Mouse (Mus musculus) midbrain, embryonic 12.5 days (tissue): ENCODE data around the gene Napsa. TPM values are rescaled to one million over a fixed set of nuclear protein-coding genes. Genes with fewer than 3 reads are reported as not detected.

Experiments used
- ATAC-seq: fragments of 200-750 bp; cut with Nextera tagmentation; 2 replicates; pipeline ENCODE4 v1.8.0; 2017; ENCODE audit warnings: low read depth, moderate TSS enrichment, moderate library complexity; ENCODE audit not compliant: low FRiP score
- H3K27ac ChIP-seq: fragments of 300-500 bp; sonication (generic); replicated peaks from 2 replicates; pipeline ENCODE4 v1.5.1; 2016; ENCODE audit warnings: mild to moderate bottlenecking
- H3K27me3 ChIP-seq: fragments of 300-500 bp; sonication (generic); 2 replicates; pipeline ENCODE4 v1.6.1; 2016; ENCODE audit warnings: mild to moderate bottlenecking
- H3K36me3 ChIP-seq: fragments of 300-500 bp; sonication (generic); 2 replicates; pipeline ENCODE4 v1.6.1; 2016
- H3K4me1 ChIP-seq: fragments of 300-500 bp; sonication (generic); 2 replicates; pipeline ENCODE4 v1.6.1; 2016
- H3K4me2 ChIP-seq: fragments of 300-500 bp; sonication (generic); replicated peaks from 2 replicates; pipeline ENCODE4 v1.6.1; 2016; ENCODE audit warnings: mild to moderate bottlenecking, moderate library complexity
- H3K4me3 ChIP-seq: fragments of 300-500 bp; sonication (generic); 2 replicates; pipeline ENCODE4 v1.5.1; 2016; ENCODE audit warnings: mild to moderate bottlenecking
- H3K9ac ChIP-seq: fragments of 300-500 bp; sonication (generic); replicated peaks from 2 replicates; pipeline ENCODE4 v1.6.1; 2016; ENCODE audit warnings: mild to moderate bottlenecking, moderate library complexity
- H3K9me3 ChIP-seq: fragments of 300-500 bp; sonication (generic); 2 replicates; pipeline ENCODE4 v1.6.1; 2016; ENCODE audit warnings: mild to moderate bottlenecking
- WGBS: fragments of 180-500 bp; shearing (Covaris S2); methylation state at CpG from one replicate; pipeline ENCODE4 v1.1.7; 2016; 5-methylcytosine and 5-hydroxymethylcytosine counted together
- microRNA-seq: library from miRNA; unstranded; fragments of <30 nt; microRNA quantifications from one replicate; pipeline ENCODE4, GENCODE M21; 2017
- polyA plus RNA-seq: library from polyadenylated mRNA; unstranded; fragments of >200 nt; fragmentation: Nextera tagmentation; extraction: Ambion mirVana; gene quantifications from 2 replicates; pipeline ENCODE4 v1.2.1, GENCODE M21; 2016

Gene Napsa
- polyA plus RNA-seq, 1 experiment from 2014 or later = 0.45 TPM

- Histone ChIP-seq H3K36me3 (no peaks in the 10 kb centered on the region), H3K27ac (no peak overlapping the region), H3K9ac (no peak overlapping the region), H3K4me3 (no peak overlapping the region), H3K9me3 (no peaks in the 10 kb centered on the region), H3K4me2 (no peak overlapping the region), H3K4me1 (no peaks in the 10 kb centered on the region; the same call in 1 of the 2 replicates), H3K27me3 (peaks cover 11% of the 10 kb centered on the region; the same call in 1 of the 2 replicates)
- 79% methylated on average over 3 of the region's 3 CpGs for WGBS
- no peak for ATAC-seq
Observed at GRCm38 (mm10) chr7:44624543-44624826, 52.3 kb downstream of the Napsa start.

- no peak for ATAC-seq
- Histone ChIP-seq H3K4me2 (no peak overlapping the region), H3K9me3 (no peaks in the 10 kb centered on the region), H3K4me3 (no peak overlapping the region), H3K36me3 (no peaks in the 10 kb centered on the region), H3K4me1 (no peaks in the 10 kb centered on the region; the same call in 1 of the 2 replicates), H3K27ac (no peak overlapping the region), H3K27me3 (peaks cover 14% of the 10 kb centered on the region), H3K9ac (no peak overlapping the region)
- 72% methylated on average over 14 of the region's 14 CpGs for WGBS
Observed at GRCm38 (mm10) chr7:44624828-44625227, 52.6 kb downstream of the Napsa start.

GRCm38 (mm10) chr7:44625241-44626067 is 53.3 kb downstream of the Napsa start:
- ATAC-seq = no peak
- Histone ChIP-seq H3K9me3 (no peaks in the 10 kb centered on the region), H3K4me2 (no peak overlapping the region), H3K4me1 (no peaks in the 10 kb centered on the region; the same call in 1 of the 2 replicates), H3K27me3 (peaks cover 15% of the 10 kb centered on the region), H3K36me3 (no peaks in the 10 kb centered on the region), H3K4me3 (no peak overlapping the region), H3K27ac (no peak overlapping the region), H3K9ac (no peak overlapping the region)
- whole genome bisulfite sequencing = 88% methylated on average over 13 of the region's 13 CpGs

GRCm38 (mm10) chr7:44626068-44626385 is 53.8 kb downstream of the Napsa start:
- 39% methylated on average over 1 of the region's 1 CpGs for WGBS
- Histone ChIP-seq H3K4me1 (no peaks in the 10 kb centered on the region; the same call in 1 of the 2 replicates), H3K36me3 (no peaks in the 10 kb centered on the region), H3K27ac (no peak overlapping the region), H3K9ac (no peak overlapping the region), H3K27me3 (peaks cover 15% of the 10 kb centered on the region), H3K4me2 (no peak overlapping the region), H3K4me3 (no peak overlapping the region), H3K9me3 (no peaks in the 10 kb centered on the region)
- ATAC-seq = no peak

- no peaks in the 10 kb centered on the region for H3K36me3 ChIP-seq
- no peaks in the 10 kb centered on the region; the same call in 1 of the 2 replicates for H3K4me1 ChIP-seq
- no peak overlapping the region for H3K4me2 ChIP-seq
- H3K4me3 ChIP-seq = no peak overlapping the region
- no peaks in the 10 kb centered on the region for H3K9me3 ChIP-seq
- peaks cover 15% of the 10 kb centered on the region for H3K27me3 ChIP-seq
- H3K27ac ChIP-seq = no peak overlapping the region
- no peak for ATAC-seq
- no peak overlapping the region for H3K9ac ChIP-seq
- 80% methylated on average over 12 of the region's 13 CpGs for WGBS
Observed at GRCm38 (mm10) chr7:44626966-44627365, 54.8 kb downstream of the Napsa start.

- Histone ChIP-seq H3K9me3 (no peaks in the 10 kb centered on the region), H3K27me3 (peaks cover 18% of the 10 kb centered on the region), H3K4me1 (no peaks in the 10 kb centered on the region; the same call in 1 of the 2 replicates), H3K9ac (no peak overlapping the region), H3K36me3 (no peaks in the 10 kb centered on the region), H3K4me2 (no peak overlapping the region), H3K27ac (no peak overlapping the region), H3K4me3 (no peak overlapping the region)
- no peak for ATAC-seq
- WGBS = 83% methylated on average over 15 of the region's 15 CpGs
Observed at GRCm38 (mm10) chr7:44628402-44629034, 56.3 kb downstream of the Napsa start.

- Histone ChIP-seq H3K27ac (no peak overlapping the region), H3K9ac (no peak overlapping the region), H3K36me3 (no peaks in the 10 kb centered on the region), H3K4me3 (no peak overlapping the region), H3K4me2 (no peak overlapping the region), H3K4me1 (no peaks in the 10 kb centered on the region), H3K27me3 (peaks cover 25% of the 10 kb centered on the region), H3K9me3 (no peaks in the 10 kb centered on the region)
- WGBS = 80% methylated on average over 13 of the region's 13 CpGs
- no peak for ATAC-seq
Observed at GRCm38 (mm10) chr7:44630437-44630836, 58.3 kb downstream of the Napsa start.

- Histone ChIP-seq H3K9me3 (no peaks in the 10 kb centered on the region), H3K27ac (no peak overlapping the region), H3K36me3 (no peaks in the 10 kb centered on the region), H3K9ac (no peak overlapping the region), H3K27me3 (peaks cover 38% of the 10 kb centered on the region), H3K4me3 (no peak overlapping the region), H3K4me2 (no peak overlapping the region), H3K4me1 (no peaks in the 10 kb centered on the region)
- WGBS = 31% methylated on average over 13 of the region's 13 CpGs
- ATAC-seq = no peak
Observed at GRCm38 (mm10) chr7:44632676-44633075, 60.5 kb downstream of the Napsa start.

GRCm38 (mm10) chr7:44633407-44633806 is 61.2 kb downstream of the Napsa start:
- Histone ChIP-seq H3K9ac (no peak overlapping the region), H3K4me3 (no peak overlapping the region), H3K9me3 (no peaks in the 10 kb centered on the region), H3K36me3 (no peaks in the 10 kb centered on the region), H3K27ac (no peak overlapping the region), H3K4me2 (no peak overlapping the region), H3K27me3 (peaks cover 46% of the 10 kb centered on the region), H3K4me1 (0 out of 2 replicates have a peak, but pooled peaks cover under 1% of the 10 kb centered on the region)
- 21% methylated on average over 15 of the region's 15 CpGs for WGBS
- no peak for ATAC-seq

Small RNA genes within 50 kb of the gene (microRNA-seq; reads per million reads assigned to microRNA genes)
- gene Mir7053 = not detected

Other genes with a start within 250 kb of the Napsa start
- 5.4 and 6.4 TPM in 2 replicates for gene Syt3, start 188.3 kb upstream of the Napsa start, polyA plus RNA-seq
- gene 1700008O03Rik, start 186.6 kb upstream of the Napsa start, polyA plus RNA-seq = 0.74 and 1.3 TPM in 2 replicates
- 12.0 and 13.5 TPM in 2 replicates for gene Lrrc4b, start 143.4 kb upstream of the Napsa start, polyA plus RNA-seq
- 3.4 and 5.1 TPM in 2 replicates for gene Aspdh, start 107.0 kb upstream of the Napsa start, polyA plus RNA-seq
- gene Josd2, start 104.4 kb upstream of the Napsa start, polyA plus RNA-seq = 56.2 and 58.1 TPM in 2 replicates
- gene Emc10, start 75.9 kb upstream of the Napsa start, polyA plus RNA-seq = 132 and 136 TPM in 2 replicates
- gene Fam71e1, start 75.8 kb upstream of the Napsa start, polyA plus RNA-seq = 32.4 and 35.1 TPM in 2 replicates
- 0.16 and 0.22 TPM in 2 replicates for gene Mybpc2, start 47.7 kb upstream of the Napsa start, polyA plus RNA-seq
- not detected in 2 replicates for gene Spib, start 40.3 kb upstream of the Napsa start, polyA plus RNA-seq
- gene Pold1, start 23.5 kb upstream of the Napsa start, polyA plus RNA-seq = 94.1 and 96.0 TPM in 2 replicates
- gene Nr1h2, start 18.4 kb upstream of the Napsa start, polyA plus RNA-seq = 78.2 and 80.3 TPM in 2 replicates
- 2.3 and 2.6 TPM in 2 replicates for gene Kcnc3, start 18.3 kb downstream of the Napsa start, polyA plus RNA-seq
- 1.9 and 2.3 TPM in 2 replicates for gene Myh14, start 98.5 kb downstream of the Napsa start, polyA plus RNA-seq
- gene Izumo2, start 136.4 kb downstream of the Napsa start, polyA plus RNA-seq = not detected in 2 replicates
- 38.4 and 43.7 TPM in 2 replicates for gene Vrk3, start 176.0 kb downstream of the Napsa start, polyA plus RNA-seq
- 2.9 and 3.5 TPM in 2 replicates for gene Zfp473, start 178.7 kb downstream of the Napsa start, polyA plus RNA-seq
- gene Nup62, start 243.7 kb downstream of the Napsa start, polyA plus RNA-seq = 84.9 and 93.4 TPM in 2 replicates
- 1.4 TPM in 2 replicates for gene Il4i1, start 244.0 kb downstream of the Napsa start, polyA plus RNA-seq
- 5.6 and 6.3 TPM in 2 replicates for gene Atf5, start 244.3 kb downstream of the Napsa start, polyA plus RNA-seq